Mouse (Mus musculus) mouse embryonic stem cell (cell line): ENCODE results near the gene Lamc3.
"Not testable (repeated sequence)": the region's sequence is repeated elsewhere in the genome, so short reads cannot be mapped to it uniquely, and the experiment has no call there.

ENCODE experiments used
- in situ Hi-C, 2 experiments: fragments of 300-500 bp; cut with MboI; formaldehyde crosslinking; loops; 1 replicate in 1 of 2; 3 replicates in 1 of 2; pipeline ENCODE4 v1.14.3; 2019 to 2020; ENCODE audit warnings: low sequenced_read_pairs in 2 of 2, low pct_unique_long_range_greater_than_20kb in 1 of 2, mixed read lengths in 1 of 2; ENCODE audit not compliant: unreplicated experiment in 1 of 2

Lamc3 gene

GRCm38 (mm10) chr2:31914213-31914612 lies 27.1 kb downstream of the Lamc3 start:
- in situ Hi-C loops = not testable (repeated sequence)

GRCm38 (mm10) chr2:31915112-31915511 lies 28.0 kb downstream of the Lamc3 start:
- in situ Hi-C loops = no loop called here

- in situ Hi-C loops = no loop called here
Measured at GRCm38 (mm10) chr2:31917636-31918035, 30.5 kb downstream of the Lamc3 start.

- in situ Hi-C loops = no loop called here
Measured at GRCm38 (mm10) chr2:31923645-31924044, 36.6 kb downstream of the Lamc3 start.

- in situ Hi-C loops = no loop called here
Measured at GRCm38 (mm10) chr2:31924811-31925210, 37.7 kb downstream of the Lamc3 start.

GRCm38 (mm10) chr2:31925936-31926335 lies 38.8 kb downstream of the Lamc3 start:
- in situ Hi-C loops = no loop called here

GRCm38 (mm10) chr2:31929664-31930063 lies 42.6 kb downstream of the Lamc3 start:
- in situ Hi-C loops = no loop called here

- in situ Hi-C loops = no loop called here
Measured at GRCm38 (mm10) chr2:31934551-31934950, 47.5 kb downstream of the Lamc3 start.

- in situ Hi-C loops = no loop called here
Measured at GRCm38 (mm10) chr2:31935054-31935453, 48.0 kb downstream of the Lamc3 start.

- in situ Hi-C loops = no loop called here
Measured at GRCm38 (mm10) chr2:31938298-31938697, 51.2 kb downstream of the Lamc3 start.

GRCm38 (mm10) chr2:31943011-31943410 lies 55.9 kb downstream of the Lamc3 start:
- in situ Hi-C loops = no loop called here

- in situ Hi-C loops = no loop called here
Measured at GRCm38 (mm10) chr2:31945580-31945979, 58.5 kb downstream of the Lamc3 start.

GRCm38 (mm10) chr2:31948392-31948791 lies 61.3 kb downstream of the Lamc3 start:
- in situ Hi-C loops = no loop called here

- in situ Hi-C loops = no loop called here
Measured at GRCm38 (mm10) chr2:31948801-31949200, 61.7 kb downstream of the Lamc3 start.

- in situ Hi-C loops = no loop called here
Measured at GRCm38 (mm10) chr2:31950058-31950871, 63.2 kb downstream of the Lamc3 start, which contains the start of gene Aif1l. Gene Aif1l (plus strand): TSS chr2:31950139.

GRCm38 (mm10) chr2:31950966-31951365 lies 63.9 kb downstream of the Lamc3 start:
- in situ Hi-C loops = no loop called here

- in situ Hi-C loops = no loop called here
Measured at GRCm38 (mm10) chr2:31952236-31952635, 65.1 kb downstream of the Lamc3 start.

GRCm38 (mm10) chr2:31952725-31953124 lies 65.6 kb downstream of the Lamc3 start:
- in situ Hi-C loops = no loop called here

GRCm38 (mm10) chr2:31953687-31954086 lies 66.6 kb downstream of the Lamc3 start:
- in situ Hi-C loops = no loop called here

GRCm38 (mm10) chr2:31954779-31955181 lies 67.7 kb downstream of the Lamc3 start:
- in situ Hi-C loops = no loop called here
